Mouse (Mus musculus) liver, embryonic 16.5 days (tissue): Measurements from ENCODE around the gene Tuft1. TPM values are rescaled to one million over a fixed set of nuclear protein-coding genes. Genes with fewer than 3 reads are reported as not detected.
"Not testable (repeated sequence)": the region's sequence is repeated elsewhere in the genome, so short reads cannot be mapped to it uniquely, and the experiment has no call there.

Experiments
- ATAC-seq: fragments of 200-750 bp; cut with Nextera tagmentation; 2 replicates; pipeline ENCODE4 v1.8.0; 2017; ENCODE audit warnings: low read depth, mild to moderate bottlenecking, moderate number of reproducible peaks, moderate library complexity
- H3K27ac ChIP-seq: fragments of 300-500 bp; sonication (generic); 2 replicates; pipeline ENCODE4 v1.5.1; 2014; ENCODE audit warnings: mild to moderate bottlenecking, low read length
- H3K27me3 ChIP-seq: fragments of 300-500 bp; sonication (generic); 2 replicates; pipeline ENCODE4 v1.6.1; 2014; ENCODE audit warnings: low read depth, low read length, mixed read lengths; ENCODE audit not compliant: control insufficient read depth, insufficient read depth
- H3K36me3 ChIP-seq: fragments of 300-500 bp; sonication (generic); 2 replicates; pipeline ENCODE4 v1.6.1; 2014; ENCODE audit warnings: mild to moderate bottlenecking; ENCODE audit not compliant: control insufficient read depth, insufficient read depth
- H3K4me1 ChIP-seq: fragments of 300-500 bp; sonication (generic); 2 replicates; pipeline ENCODE4 v1.6.1; 2014; ENCODE audit warnings: low read depth, low read length, mixed read lengths; ENCODE audit not compliant: control insufficient read depth
- H3K4me2 ChIP-seq: fragments of 300-500 bp; sonication (generic); 2 replicates; pipeline ENCODE4 v1.6.1; 2014; ENCODE audit warnings: low read depth, low read length, mixed read lengths
- H3K4me3 ChIP-seq: fragments of 300-500 bp; sonication (generic); 2 replicates; pipeline ENCODE4 v1.5.1; 2014; ENCODE audit warnings: low read depth, mild to moderate bottlenecking, low read length
- H3K9ac ChIP-seq: fragments of 300-500 bp; sonication (generic); 2 replicates; pipeline ENCODE4 v1.6.1; 2014; ENCODE audit warnings: low read depth, low read length
- H3K9me3 ChIP-seq: fragments of 300-500 bp; sonication (generic); replicated peaks from 2 replicates; pipeline ENCODE4 v1.6.1; 2016; ENCODE audit warnings: low read length; ENCODE audit not compliant: control insufficient read depth
- WGBS: fragments of 180-500 bp; shearing (Covaris S2); extraction: QIAGEN DNeasy Blood & Tissue Kit; methylation state at CpG from one replicate; pipeline ENCODE4 v1.1.7; 2014; ENCODE audit not compliant: insufficient replicate concordance; 5-methylcytosine and 5-hydroxymethylcytosine counted together
- polyA plus RNA-seq: library from polyadenylated mRNA; unstranded; fragments of >200 nt; fragmentation: Nextera tagmentation; extraction: Ambion mirVana; gene quantifications from 2 replicates; pipeline ENCODE4 v1.2.1, GENCODE M21; 2015

Gene Tuft1
- polyA plus RNA-seq, 1 experiment from 2014 or later = 13.3 TPM

DNA sequence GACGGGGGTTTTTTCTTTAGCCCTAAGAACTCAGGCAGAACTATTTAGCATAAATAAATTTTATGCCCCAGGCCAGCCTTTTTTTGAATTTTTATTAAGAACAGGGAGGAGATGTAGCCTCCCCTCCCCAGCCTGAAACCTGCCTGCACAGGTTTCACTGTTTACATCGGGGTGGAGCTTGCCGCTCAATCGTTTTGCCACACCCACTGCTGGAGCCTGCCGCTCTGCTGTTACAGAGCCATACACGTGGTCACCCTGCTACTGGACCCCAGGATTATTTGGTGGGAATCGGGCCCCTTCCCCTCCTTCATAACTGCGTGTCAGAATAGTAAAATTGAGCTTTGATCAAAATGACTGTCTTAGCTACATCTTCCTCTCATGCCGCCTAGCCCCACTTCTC, 16.4 kb upstream of the Tuft1 start:
- H3K4me2 ChIP-seq, ATAC-seq, H3K9ac ChIP-seq, H3K27me3 ChIP-seq, H3K4me3 ChIP-seq, H3K27ac ChIP-seq, H3K9me3 ChIP-seq, H3K4me1 ChIP-seq, H3K36me3 ChIP-seq: not testable (repeated sequence)
- 57% methylated on average over 9 of the region's 9 CpGs for WGBS

DNA sequence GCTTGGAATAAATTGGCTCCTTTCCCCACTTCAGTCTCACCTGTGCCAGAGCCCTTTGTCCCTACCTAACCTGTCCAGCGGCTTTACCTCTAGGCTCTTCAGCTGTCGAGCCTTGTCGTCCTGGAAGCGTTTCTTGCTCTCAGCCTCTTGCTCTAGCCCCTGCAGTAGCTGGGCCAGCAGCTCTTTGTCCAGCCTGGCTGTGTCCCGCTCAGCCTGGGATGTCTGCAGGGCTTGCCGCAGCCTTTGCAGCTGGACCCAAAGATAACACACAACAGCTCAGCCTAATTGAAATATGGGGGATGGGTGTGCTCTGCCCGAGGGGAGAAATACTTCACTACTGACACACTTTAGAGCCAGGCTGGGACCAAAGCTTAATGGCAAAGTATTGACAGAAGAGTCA, 7.2 kb upstream of the Tuft1 start:
- H3K36me3 ChIP-seq, H3K4me1 ChIP-seq, H3K27me3 ChIP-seq, H3K9me3 ChIP-seq: not testable (repeated sequence)
- Histone ChIP-seq H3K4me2 (peak overlapping the region; percentile 56), H3K27ac (peak overlapping the region; percentile 79), H3K4me3 (peak overlapping the region; percentile 34), H3K9ac (peak overlapping the region; percentile 31; the same call in 1 of the 2 replicates)
- 11% methylated on average over 7 of the region's 7 CpGs for WGBS
- ATAC-seq = peak; percentile 93

DNA sequence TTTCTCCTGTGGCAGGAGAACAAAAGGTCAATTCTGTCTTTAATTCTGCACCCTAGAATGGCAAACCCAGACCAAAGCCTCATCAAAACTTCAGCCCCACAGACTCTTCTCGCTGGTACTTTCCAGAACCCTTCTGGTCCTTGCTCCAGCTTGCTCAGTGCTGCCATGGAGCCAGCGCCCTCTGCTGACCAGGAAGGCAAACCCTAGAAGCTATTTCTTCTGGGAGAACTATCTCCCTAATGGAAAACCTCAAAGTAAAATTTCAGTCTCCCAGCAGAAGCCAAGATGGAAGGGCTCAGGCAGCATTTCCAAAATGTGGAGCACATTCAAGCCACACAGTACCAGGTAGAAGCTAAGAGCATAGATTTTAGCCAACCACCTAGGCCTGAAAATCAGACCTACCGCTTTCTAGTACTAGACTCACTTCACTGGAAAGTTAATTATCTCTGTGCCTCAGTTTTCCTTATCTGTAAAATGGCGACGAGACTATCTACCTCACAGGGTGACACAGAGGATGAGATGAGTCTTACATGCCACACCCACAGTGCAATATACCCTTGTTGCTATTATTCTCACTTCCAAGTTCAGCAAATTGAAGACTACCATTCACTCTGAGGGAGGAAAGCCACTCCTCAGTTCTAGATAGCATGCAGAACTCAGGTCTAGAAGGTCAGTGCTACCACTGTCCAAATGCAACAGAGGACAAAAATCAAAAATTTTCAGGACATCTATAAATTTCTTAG, 6.6 kb upstream of the Tuft1 start:
- peak; percentile 84 for ATAC-seq
- peak overlapping the region; percentile 56 for H3K4me2 ChIP-seq

DNA sequence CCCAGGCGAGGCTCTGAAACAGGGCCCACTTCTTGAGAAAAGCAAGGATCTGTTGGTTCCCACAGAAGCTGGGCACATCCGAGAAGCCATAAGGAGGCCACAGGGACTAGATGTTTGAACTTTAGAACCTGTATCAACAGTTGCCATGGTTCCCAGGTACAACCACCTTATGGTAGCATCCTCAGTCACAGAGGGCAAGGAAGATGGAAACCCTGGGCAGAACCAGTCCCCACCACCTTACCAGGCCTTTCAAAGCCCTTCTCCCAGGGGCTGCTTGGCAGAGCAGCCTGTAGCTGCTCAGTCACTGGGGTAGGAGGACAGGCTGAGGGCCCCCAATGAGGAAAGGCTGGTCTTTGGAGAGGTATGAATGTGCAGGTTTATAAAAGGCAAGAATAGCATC, 2.2 kb upstream of the Tuft1 start:
- H3K4me2 ChIP-seq, ATAC-seq, H3K36me3 ChIP-seq, H3K9ac ChIP-seq, H3K9me3 ChIP-seq, H3K27me3 ChIP-seq, H3K4me3 ChIP-seq, H3K27ac ChIP-seq: not testable (repeated sequence)
- peaks cover 20% of the 10 kb centered on the region for H3K4me1 ChIP-seq
- WGBS = 76% methylated on average over 2 of the region's 2 CpGs

More for the DNA sequence above, 6.6 kb upstream of the Tuft1 start:
- H3K36me3 ChIP-seq, H3K4me1 ChIP-seq, H3K4me3 ChIP-seq, H3K9me3 ChIP-seq, H3K9ac ChIP-seq, H3K27me3 ChIP-seq: not testable (repeated sequence)
- WGBS = 16% methylated on average over 3 of the region's 5 CpGs
- peak overlapping the region; percentile 79 for H3K27ac ChIP-seq

DNA sequence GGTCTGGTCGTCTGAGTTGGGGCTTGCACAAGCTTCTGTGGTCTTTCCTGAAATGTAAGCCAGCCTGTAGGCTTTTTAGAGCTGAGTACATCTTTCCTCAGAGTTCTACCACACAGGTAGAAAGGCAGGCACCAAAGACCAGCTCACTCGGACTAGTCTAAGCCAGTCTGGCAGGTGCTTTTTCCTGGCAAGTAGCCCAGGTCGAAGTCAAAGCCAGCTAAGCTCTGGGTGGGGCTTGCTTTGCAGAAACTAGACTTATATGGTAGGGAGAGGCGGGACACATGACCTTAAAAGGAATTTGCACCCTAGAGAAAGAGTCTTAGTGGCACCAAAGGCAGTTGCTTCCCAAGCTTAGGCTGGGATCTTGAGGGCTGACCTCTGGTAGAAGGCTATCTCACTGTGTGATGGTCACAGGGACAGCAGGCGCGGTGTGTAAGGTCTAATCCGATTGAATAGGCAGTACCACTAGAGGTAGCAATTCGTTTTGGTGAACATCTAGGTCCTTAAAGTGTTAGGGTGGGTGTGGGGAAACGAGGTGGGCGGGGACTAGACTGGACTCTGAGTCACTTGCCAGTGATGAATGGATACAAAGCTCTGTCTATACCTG, 573 bp upstream of the Tuft1 start:
- Histone ChIP-seq H3K9ac (peak overlapping the region; percentile 43; the same call in 1 of the 2 replicates), H3K4me2 (peak overlapping the region; percentile 75), H3K27ac (peak overlapping the region; percentile 84), H3K4me1 (peaks cover 15% of the 10 kb centered on the region), H3K4me3 (peak overlapping the region; percentile 47)
- ATAC-seq = peak; percentile 79
- not testable (repeated sequence) for H3K9me3 ChIP-seq, H3K27me3 ChIP-seq, H3K36me3 ChIP-seq
- 25% methylated on average over 7 of the region's 10 CpGs for WGBS

GRCm38 (mm10) chr3:94657852-94658739, 576 bp downstream of the Tuft1 start:
- 5% methylated on average over 22 of the region's 47 CpGs for WGBS
- Histone ChIP-seq H3K4me2 (peak overlapping the region; percentile 79), H3K4me3 (peak overlapping the region; percentile 61), H3K4me1 (peaks cover 15% of the 10 kb centered on the region), H3K9ac (peak overlapping the region; percentile 66)
- H3K36me3 ChIP-seq, ATAC-seq, H3K27ac ChIP-seq, H3K9me3 ChIP-seq, H3K27me3 ChIP-seq: not testable (repeated sequence)

- peaks cover 22% of the 10 kb centered on the region for H3K4me1 ChIP-seq
- H3K9ac ChIP-seq, H3K27me3 ChIP-seq, H3K9me3 ChIP-seq, ATAC-seq, H3K27ac ChIP-seq, H3K4me3 ChIP-seq, H3K36me3 ChIP-seq, H3K4me2 ChIP-seq: not testable (repeated sequence)
- WGBS = 69% methylated on average over 1 of the region's 1 CpGs
Observed at GRCm38 (mm10) chr3:94653967-94654366, 4.7 kb downstream of the Tuft1 start.

- no peak overlapping the region for H3K4me2 ChIP-seq
- H3K27ac ChIP-seq = no peak overlapping the region
- no peaks in the 10 kb centered on the region for H3K36me3 ChIP-seq
- ATAC-seq = no peak
- no peak overlapping the region for H3K4me3 ChIP-seq
- H3K27me3 ChIP-seq = no peaks in the 10 kb centered on the region
- peaks cover 18% of the 10 kb centered on the region for H3K4me1 ChIP-seq
- 71% methylated on average over 7 of the region's 7 CpGs for WGBS
- H3K9ac ChIP-seq = no peak overlapping the region
- no peaks in the 10 kb centered on the region for H3K9me3 ChIP-seq
Observed at GRCm38 (mm10) chr3:94650409-94650808, 8.3 kb downstream of the Tuft1 start.
